Comparison of ENCODE assay signal across 31 mouse cellular contexts in genomic region chr17:12250581-12250980, GRCm38 (mm10).
"Had no signal": no experiment of that assay in that cellular context is flagged by ENCODE, and none has a peak within 500 bp of the region (broad histone marks: within the 10 kb centered on the region; RNA-seq: fewer than 3 reads in every experiment).

No protein-coding gene starts in this region.

- H3K27me3 ChIP-seq: limb, embryonic 12.5 days; limb, embryonic 13.5 days; limb, embryonic 15.5 days; liver, embryonic 12.5 days; liver, embryonic 13.5 days; liver, embryonic 15.5 days; lung, embryonic 15.5 days; megakaryocyte, embryonic 14.5 days; midbrain, embryonic 12.5 days; midbrain, embryonic 15.5 days; neural tube, embryonic 12.5 days; neural tube, embryonic 13.5 days had no signal

- H3K9ac ChIP-seq: limb, embryonic 12.5 days; limb, embryonic 13.5 days; limb, embryonic 15.5 days; liver, embryonic 12.5 days; liver, embryonic 13.5 days; liver, embryonic 14.5 days; liver, embryonic 15.5 days; liver, postnatal 0 days; lung, embryonic 14.5 days; lung, embryonic 15.5 days; midbrain, embryonic 12.5 days; midbrain, embryonic 15.5 days; neural tube, embryonic 12.5 days; neural tube, embryonic 13.5 days had no signal

- H3K9me3 ChIP-seq: limb, embryonic 15.5 days; liver, embryonic 15.5 days; lung, embryonic 15.5 days; midbrain, embryonic 15.5 days had no signal

- ATAC-seq: liver, embryonic 12.5 days; lung, postnatal 0 days; midbrain, embryonic 15.5 days; midbrain, embryonic 16.5 days had no signal

- H3K4me2 ChIP-seq: limb, embryonic 12.5 days; limb, embryonic 13.5 days; limb, embryonic 15.5 days; liver, embryonic 11.5 days; liver, embryonic 12.5 days; liver, embryonic 13.5 days; liver, embryonic 15.5 days; lung, embryonic 14.5 days; lung, embryonic 15.5 days; midbrain, embryonic 12.5 days; midbrain, embryonic 15.5 days; neural tube, embryonic 12.5 days; neural tube, embryonic 13.5 days had no signal

- H3K4me1 ChIP-seq: limb, embryonic 10.5 days; limb, embryonic 12.5 days; limb, embryonic 13.5 days; limb, embryonic 15.5 days; liver, embryonic 12.5 days; liver, embryonic 13.5 days; liver, embryonic 15.5 days; lung, embryonic 15.5 days; midbrain, embryonic 10.5 days; midbrain, embryonic 12.5 days; midbrain, embryonic 15.5 days; neural tube, embryonic 12.5 days; neural tube, embryonic 13.5 days had no signal

- H3K4me3 ChIP-seq: limb, embryonic 10.5 days; limb, embryonic 12.5 days; limb, embryonic 13.5 days; limb, embryonic 15.5 days; liver, embryonic 12.5 days; liver, embryonic 13.5 days; liver, embryonic 15.5 days; lung, embryonic 15.5 days; megakaryocyte, embryonic 14.5 days; midbrain, embryonic 10.5 days; midbrain, embryonic 12.5 days; midbrain, embryonic 15.5 days; myocyte; neural tube, embryonic 12.5 days; neural tube, embryonic 13.5 days had no signal

- H3K27ac ChIP-seq: limb, embryonic 10.5 days; limb, embryonic 12.5 days; limb, embryonic 13.5 days; limb, embryonic 15.5 days; liver, embryonic 12.5 days; liver, embryonic 13.5 days; liver, embryonic 14.5 days; liver, embryonic 15.5 days; lung, embryonic 15.5 days; macrophage; midbrain, embryonic 10.5 days; midbrain, embryonic 12.5 days; midbrain, embryonic 15.5 days; neural tube, embryonic 12.5 days; neural tube, embryonic 13.5 days had no signal

- DNase-seq: left cerebral cortex, postnatal 4 days; liver; liver, embryonic 13.5 days; liver, postnatal 0 days; lung, adult 18-20 months; lung, adult 2 months; lung, embryonic 14.5 days; lung, postnatal 10 days; lung, postnatal 14 days; lung, postnatal 36 days; lung, postnatal 4 days; midbrain, embryonic 14.5 days had no signal
